In genomic region chr8:93697206-93697605, GRCm38 (mm10) we compare ENCODE assay signal across 25 mouse cellular contexts.
DNase-seq lines count a peak whose midpoint lies in the region; ATAC-seq and TF ChIP-seq lines count a peak whose summit lies in the region.
"Had no signal": no experiment of that assay in that cellular context is flagged by ENCODE, and none has a peak within 500 bp of the region (broad histone marks: within the 10 kb centered on the region; RNA-seq: fewer than 3 reads in every experiment).

No protein-coding gene starts in this region.

- no peak overlapping the region for H3K4me3 ChIP-seq in embryonic facial prominence, embryonic 14.5 days (ENCODE audit: low read depth, low read length)
- H3K4me3 ChIP-seq in embryonic facial prominence, embryonic 10.5 days: no peak overlapping the region
- H3K4me3 ChIP-seq in limb, embryonic 14.5 days (replicated peaks; ENCODE audit: low read length): no peak overlapping the region
- no peak overlapping the region for H3K4me3 ChIP-seq in limb, embryonic 10.5 days
- H3K4me3 ChIP-seq: embryonic facial prominence, embryonic 12.5 days; forebrain, embryonic 15.5 days; heart, embryonic 15.5 days; intestine, embryonic 15.5 days; left cerebral cortex, adult 2 months; liver, embryonic 15.5 days; megakaryocyte, embryonic 14.5 days; midbrain, embryonic 15.5 days; neural tube, embryonic 15.5 days had no signal

- H3K9ac ChIP-seq in embryonic facial prominence, embryonic 14.5 days (ENCODE audit: low read depth, low read length): no peak overlapping the region
- no peak overlapping the region for H3K9ac ChIP-seq in limb, embryonic 14.5 days (ENCODE audit: low read depth, low read length, severe bottlenecking)
- H3K9ac ChIP-seq: embryonic facial prominence, embryonic 12.5 days; forebrain, embryonic 15.5 days; heart, embryonic 15.5 days; intestine, embryonic 15.5 days; liver, embryonic 15.5 days; midbrain, embryonic 15.5 days; neural tube, embryonic 15.5 days had no signal

- peak; percentile 69 for DNase-seq in embryonic facial prominence, embryonic 14.5 days (ENCODE audit: low spot score)
- no peak for DNase-seq in embryonic facial prominence, embryonic 10.5 days (ENCODE audit: low spot score)
- DNase-seq in limb, embryonic 14.5 days (ENCODE audit: low spot score): peak; percentile 8
- no peak for DNase-seq in limb, embryonic 10.5 days (ENCODE audit: low spot score)
- DNase-seq in retina, postnatal 1 day: peak; percentile 3
- DNase-seq in retina, embryonic 14.5 days (ENCODE audit: low spot score): no peak
- DNase-seq in ovary, postnatal 36 days (ENCODE audit: low spot score): no peak
- DNase-seq: adrenal gland, adult 8-10 months; cerebellum, adult 8-10 months; gastrocnemius, postnatal 25 days; heart, postnatal 4 days; kidney, adult 8-10 months; kidney, postnatal 10 days; liver; right cerebral cortex, postnatal 14 days had no signal

- H3K4me1 ChIP-seq in embryonic facial prominence, embryonic 14.5 days (ENCODE audit: control insufficient read depth, insufficient read depth, low read length): no peaks in the 10 kb centered on the region
- no peaks in the 10 kb centered on the region for H3K4me1 ChIP-seq in embryonic facial prominence, embryonic 10.5 days
- H3K4me1 ChIP-seq in limb, embryonic 14.5 days (ENCODE audit: control insufficient read depth, insufficient read depth, low read length): no peaks in the 10 kb centered on the region
- H3K4me1 ChIP-seq in limb, embryonic 10.5 days: no peaks in the 10 kb centered on the region
- H3K4me1 ChIP-seq: embryonic facial prominence, embryonic 12.5 days; intestine, embryonic 15.5 days; liver, embryonic 15.5 days; megakaryocyte, embryonic 14.5 days; midbrain, embryonic 15.5 days; neural tube, embryonic 15.5 days had no signal

- WGBS in embryonic facial prominence, embryonic 14.5 days: 50% methylated on average over 7 of the region's 7 CpGs
- 77% methylated on average over 7 of the region's 7 CpGs for WGBS in embryonic facial prominence, embryonic 10.5 days
- 45% methylated on average over 7 of the region's 7 CpGs for WGBS in limb, embryonic 14.5 days
- WGBS in limb, embryonic 10.5 days: 63% methylated on average over 7 of the region's 7 CpGs

- H3K4me2 ChIP-seq in embryonic facial prominence, embryonic 14.5 days (ENCODE audit: low read depth, low read length): no peak overlapping the region
- no peak overlapping the region for H3K4me2 ChIP-seq in limb, embryonic 14.5 days (replicated peaks; ENCODE audit: low read depth, low read length, severe bottlenecking)
- H3K4me2 ChIP-seq: embryonic facial prominence, embryonic 12.5 days; forebrain, embryonic 15.5 days; heart, embryonic 15.5 days; intestine, embryonic 15.5 days; liver, embryonic 15.5 days; midbrain, embryonic 15.5 days; neural tube, embryonic 15.5 days had no signal

- no peak for TF ChIP-seq POLR2A in limb, embryonic 14.5 days (IDR thresholded peaks at IDR 0.05; ENCODE audit: borderline replicate concordance, extremely low read depth, insufficient read depth, insufficient read length)

- H3K27me3 ChIP-seq in embryonic facial prominence, embryonic 14.5 days (replicated peaks; ENCODE audit: control insufficient read depth, insufficient read depth, low read length): no peaks in the 10 kb centered on the region
- H3K27me3 ChIP-seq in embryonic facial prominence, embryonic 10.5 days (replicated peaks; ENCODE audit: low read depth, poor library complexity, severe bottlenecking): no peaks in the 10 kb centered on the region
- no peaks in the 10 kb centered on the region for H3K27me3 ChIP-seq in limb, embryonic 14.5 days (ENCODE audit: control insufficient read depth, insufficient read depth, low read length)
- no peaks in the 10 kb centered on the region for H3K27me3 ChIP-seq in limb, embryonic 10.5 days (ENCODE audit: low read depth, poor library complexity, severe bottlenecking)
- H3K27me3 ChIP-seq: embryonic facial prominence, embryonic 12.5 days; forebrain, embryonic 15.5 days; heart, embryonic 15.5 days; intestine, embryonic 15.5 days; liver, embryonic 15.5 days; megakaryocyte, embryonic 14.5 days; midbrain, embryonic 15.5 days; neural tube, embryonic 15.5 days had no signal

- no peak overlapping the region for H3K27ac ChIP-seq in embryonic facial prominence, embryonic 14.5 days (replicated peaks; ENCODE audit: low read depth, low read length)
- no peak overlapping the region for H3K27ac ChIP-seq in embryonic facial prominence, embryonic 10.5 days (replicated peaks)
- no peak overlapping the region for H3K27ac ChIP-seq in limb, embryonic 14.5 days (replicated peaks; ENCODE audit: low read depth, low read length)
- no peak overlapping the region for H3K27ac ChIP-seq in limb, embryonic 10.5 days
- H3K27ac ChIP-seq: embryonic facial prominence, embryonic 12.5 days; forebrain, embryonic 15.5 days; heart, embryonic 15.5 days; intestine, embryonic 15.5 days; left cerebral cortex, adult 2 months; liver, embryonic 15.5 days; midbrain, embryonic 15.5 days; neural tube, embryonic 15.5 days had no signal

- no peaks in the 10 kb centered on the region for H3K36me3 ChIP-seq in embryonic facial prominence, embryonic 14.5 days (ENCODE audit: control insufficient read depth, insufficient read depth, low read length)
- H3K36me3 ChIP-seq in embryonic facial prominence, embryonic 10.5 days (replicated peaks): no peaks in the 10 kb centered on the region
- H3K36me3 ChIP-seq in limb, embryonic 14.5 days (ENCODE audit: control insufficient read depth, insufficient read depth, low read length): no peaks in the 10 kb centered on the region
- no peaks in the 10 kb centered on the region for H3K36me3 ChIP-seq in limb, embryonic 10.5 days
- H3K36me3 ChIP-seq: embryonic facial prominence, embryonic 12.5 days; forebrain, embryonic 15.5 days; heart, embryonic 15.5 days; intestine, embryonic 15.5 days; liver, embryonic 15.5 days; midbrain, embryonic 15.5 days; neural tube, embryonic 15.5 days had no signal

- 0 out of 2 replicates have a peak, but pooled peaks have one; percentile 33 for ATAC-seq in embryonic facial prominence, embryonic 14.5 days (ENCODE audit: low read depth)
- no peak for ATAC-seq in limb, embryonic 14.5 days (ENCODE audit: low FRiP score, low read depth)
- ATAC-seq: forebrain, embryonic 15.5 days; hindbrain, embryonic 16.5 days; intestine, embryonic 15.5 days; midbrain, embryonic 15.5 days had no signal

- no peaks in the 10 kb centered on the region for H3K9me3 ChIP-seq in embryonic facial prominence, embryonic 14.5 days (ENCODE audit: control insufficient read depth, low read length)
- no peaks in the 10 kb centered on the region for H3K9me3 ChIP-seq in embryonic facial prominence, embryonic 10.5 days
- H3K9me3 ChIP-seq in limb, embryonic 14.5 days (ENCODE audit: control insufficient read depth, low read length): no peaks in the 10 kb centered on the region
- H3K9me3 ChIP-seq in limb, embryonic 10.5 days (replicated peaks): no peaks in the 10 kb centered on the region
- H3K9me3 ChIP-seq: embryonic facial prominence, embryonic 12.5 days; forebrain, embryonic 15.5 days; heart, embryonic 15.5 days; intestine, embryonic 15.5 days; liver, embryonic 15.5 days; midbrain, embryonic 15.5 days; neural tube, embryonic 15.5 days had no signal

Comparison
In these comparisons a context has a peak if more than half of its experiments do, and no peak if none do; other contexts are left out.
1. DNase-seq: peak in embryonic facial prominence, embryonic 14.5 days (single experiment), limb, embryonic 14.5 days (single experiment) and retina, postnatal 1 day (single experiment); none in embryonic facial prominence, embryonic 10.5 days (single experiment), limb, embryonic 10.5 days (single experiment), retina, embryonic 14.5 days (single experiment) and ovary, postnatal 36 days (single experiment).